ENCODE assay signal across 8 mouse cellular contexts in genomic region chr11:79071082-79071972, GRCm38 (mm10).
DNase-seq lines count a peak whose midpoint lies in the region; ATAC-seq and TF ChIP-seq lines count a peak whose summit lies in the region.

No protein-coding gene starts in this region.

- no peak for DNase-seq in layer of hippocampus, adult 2 months (ENCODE audit: low spot score in 2 of 2)
- no peak for DNase-seq in layer of hippocampus, adult 9-10 months (ENCODE audit: low spot score)
- peak; percentile 90 for DNase-seq in adrenal gland, adult 2 months
- DNase-seq in left cerebral cortex, postnatal 4 days, result no peak
- no peak for DNase-seq in urinary bladder, postnatal 25 days (ENCODE audit: low spot score)

- no peaks in the 10 kb centered on the region for H3K27me3 ChIP-seq in heart, embryonic 15.5 days
- no peaks in the 10 kb centered on the region for H3K27me3 ChIP-seq in myocyte (ENCODE audit: control insufficient read depth, insufficient read depth, insufficient read length)

- intact Hi-C loops in left cerebral cortex, postnatal 4 days (cut with DNase I), result no loop called here

- no peak for TF ChIP-seq POLR2A in myocyte (IDR thresholded peaks at IDR 0.05; ENCODE audit: insufficient read length, low read depth)

- H3K4me2 ChIP-seq in heart, embryonic 15.5 days, result no peak overlapping the region
- peak overlapping the region; percentile 44 for H3K4me2 ChIP-seq in myocyte (ENCODE audit: low read depth)

- peak overlapping the region; percentile 40 for H3K27ac ChIP-seq in layer of hippocampus, adult 2 months
- H3K27ac ChIP-seq in heart, embryonic 15.5 days, result peak overlapping the region; percentile 48

- H3K36me3 ChIP-seq in heart, embryonic 15.5 days, result peaks cover 3% of the 10 kb centered on the region; the same call in 1 of the 2 replicates
- H3K36me3 ChIP-seq in myocyte (ENCODE audit: control insufficient read depth, insufficient read depth), result no peaks in the 10 kb centered on the region

- H3K79me2 ChIP-seq in myocyte (ENCODE audit: control insufficient read depth, insufficient read depth), result no peaks in the 10 kb centered on the region

- 66% methylated on average over 7 of the region's 7 CpGs for WGBS in heart, embryonic 15.5 days

- peaks cover 67% of the 10 kb centered on the region for H3K4me1 ChIP-seq in heart, embryonic 15.5 days (replicated peaks)

- H3K4me3 ChIP-seq in layer of hippocampus, adult 2 months, result no peak overlapping the region
- no peak overlapping the region for H3K4me3 ChIP-seq in heart, embryonic 15.5 days
- no peak overlapping the region for H3K4me3 ChIP-seq in myocyte

- ATAC-seq in heart, embryonic 15.5 days (replicated peaks; ENCODE audit: insufficient number of reproducible peaks, insufficient read depth, low FRiP score, low read depth), result peak; percentile 13; the same call in 1 of the 2 replicates
- no peak for ATAC-seq in activated CD4-positive, CD25-positive, alpha-beta regulatory T cell, adult 4 months

- H3K9me3 ChIP-seq in heart, embryonic 15.5 days (replicated peaks), result no peaks in the 10 kb centered on the region

- no peak overlapping the region for H3ac ChIP-seq in myocyte (ENCODE audit: control insufficient read depth, insufficient read length)

- no peak overlapping the region for H3K9ac ChIP-seq in heart, embryonic 15.5 days

- TF ChIP-seq CTCF in layer of hippocampus, adult 2 months (conservative IDR thresholded peaks at IDR 0.05), result no peak

TF ChIP-seq in myocyte, 11 proteins besides CTCF, POLR2A, EP300 and RAD21:
- TF ChIP-seq MYOG (IDR thresholded peaks at IDR 0.05; ENCODE audit: control insufficient read depth in 1 of 3, insufficient read depth in 1 of 3, insufficient read length in 2 of 3, low read depth in 2 of 3) (no peak), POLR2AphosphoS2 (IDR thresholded peaks at IDR 0.05; ENCODE audit: insufficient read length, low read depth) (no peak), E2F4 (IDR thresholded peaks at IDR 0.05; ENCODE audit: insufficient read depth) (no peak), TCF3 (IDR thresholded peaks at IDR 0.05; ENCODE audit: insufficient read length, low read depth) (no peak), USF1 (IDR thresholded peaks at IDR 0.05; ENCODE audit: low read depth) (no peak), TCF12 (IDR thresholded peaks at IDR 0.05; ENCODE audit: insufficient read depth, poor library complexity, severe bottlenecking) (no peak), SRF (IDR thresholded peaks at IDR 0.05; ENCODE audit: control insufficient read depth, insufficient read length, low read depth) (no peak), MAX (IDR thresholded peaks at IDR 0.05; ENCODE audit: low read depth) (no peak), MYOD1 (IDR thresholded peaks at IDR 0.05; ENCODE audit: control insufficient read depth in 1 of 3, insufficient read length in 2 of 3, low read depth in 2 of 3) (no peak)
